Mouse (Mus musculus) neural tube, embryonic 15.5 days (tissue): ENCODE measurements around the gene Enox2. TPM values are rescaled to one million over a fixed set of nuclear protein-coding genes. Genes with fewer than 3 reads are reported as not detected.
A peak's percentile ranks its signal among the peaks of the same experiment; 100 is the strongest.
"Not testable (repeated sequence)": the region's sequence is repeated elsewhere in the genome, so short reads cannot be mapped to it uniquely, and the experiment has no call there.

Experiments used
- ATAC-seq: fragments of 200-750 bp; cut with Nextera tagmentation; 2 replicates; pipeline ENCODE4 v1.8.0; 2017; ENCODE audit warnings: mild to moderate bottlenecking, moderate TSS enrichment, moderate library complexity; ENCODE audit not compliant: low FRiP score
- H3K27ac ChIP-seq: fragments of 300-500 bp; sonication (generic); replicated peaks from 2 replicates; pipeline ENCODE4 v1.5.1; 2015; ENCODE audit warnings: mild to moderate bottlenecking, inconsistent platforms
- H3K27me3 ChIP-seq: fragments of 300-500 bp; sonication (generic); replicated peaks from 2 replicates; pipeline ENCODE4 v1.6.1; 2015; ENCODE audit warnings: inconsistent platforms
- H3K36me3 ChIP-seq: fragments of 300-500 bp; sonication (generic); 2 replicates; pipeline ENCODE4 v1.6.1; 2015; ENCODE audit warnings: inconsistent platforms
- H3K4me1 ChIP-seq: fragments of 300-500 bp; sonication (generic); 2 replicates; pipeline ENCODE4 v1.6.1; 2015; ENCODE audit warnings: inconsistent platforms
- H3K4me2 ChIP-seq: fragments of 300-500 bp; sonication (generic); 2 replicates; pipeline ENCODE4 v1.6.1; 2015; ENCODE audit warnings: inconsistent platforms, mild to moderate bottlenecking, moderate library complexity
- H3K4me3 ChIP-seq: fragments of 300-500 bp; sonication (generic); replicated peaks from 2 replicates; pipeline ENCODE4 v1.5.1; 2015; ENCODE audit warnings: mild to moderate bottlenecking, inconsistent platforms
- H3K9ac ChIP-seq: fragments of 300-500 bp; sonication (generic); replicated peaks from 2 replicates; pipeline ENCODE4 v1.6.1; 2015; ENCODE audit warnings: mild to moderate bottlenecking, inconsistent platforms
- H3K9me3 ChIP-seq: fragments of 300-500 bp; sonication (generic); replicated peaks from 2 replicates; pipeline ENCODE4 v1.6.1; 2016; ENCODE audit warnings: inconsistent platforms
- WGBS: fragments of 180-500 bp; shearing (Covaris S2); methylation state at CpG from one replicate; pipeline ENCODE4 v1.1.7; 2015; ENCODE audit warnings: mixed read lengths; 5-methylcytosine and 5-hydroxymethylcytosine counted together
- polyA plus RNA-seq: library from polyadenylated mRNA; unstranded; fragments of >200 nt; fragmentation: Nextera tagmentation; extraction: Ambion mirVana; gene quantifications from 2 replicates; pipeline ENCODE4 v1.2.1, GENCODE M21; 2015

Gene Enox2
- polyA plus RNA-seq, 1 experiment from 2014 or later: 7.2 TPM

DNA sequence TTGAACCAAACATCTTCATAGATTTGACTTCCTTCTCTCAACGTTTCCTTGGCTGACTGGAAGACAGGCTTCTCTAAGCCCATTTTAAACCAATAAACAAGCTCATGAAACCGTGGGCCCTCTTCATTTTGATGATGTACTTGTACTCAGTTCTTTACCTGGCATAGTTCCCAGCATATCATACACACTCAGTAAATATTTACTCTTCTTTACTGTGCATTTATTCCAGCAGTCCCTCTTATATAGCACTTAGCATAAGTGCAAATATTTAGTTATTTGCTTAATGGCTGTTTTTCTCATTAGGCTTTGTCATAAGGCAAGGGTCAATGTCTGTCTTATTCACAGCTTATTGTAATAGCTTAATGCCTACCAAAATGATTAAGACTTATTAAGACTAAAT, 133.8 kb downstream of the Enox2 start:
- Histone ChIP-seq H3K4me1 (no peaks in the 10 kb centered on the region), H3K9me3 (no peaks in the 10 kb centered on the region), H3K27ac (no peak overlapping the region), H3K9ac (no peak overlapping the region), H3K27me3 (no peaks in the 10 kb centered on the region), H3K4me3 (no peak overlapping the region), H3K36me3 (no peaks in the 10 kb centered on the region), H3K4me2 (no peak overlapping the region)
- WGBS: 62% methylated on average over 2 of the region's 2 CpGs
- ATAC-seq: no peak

DNA sequence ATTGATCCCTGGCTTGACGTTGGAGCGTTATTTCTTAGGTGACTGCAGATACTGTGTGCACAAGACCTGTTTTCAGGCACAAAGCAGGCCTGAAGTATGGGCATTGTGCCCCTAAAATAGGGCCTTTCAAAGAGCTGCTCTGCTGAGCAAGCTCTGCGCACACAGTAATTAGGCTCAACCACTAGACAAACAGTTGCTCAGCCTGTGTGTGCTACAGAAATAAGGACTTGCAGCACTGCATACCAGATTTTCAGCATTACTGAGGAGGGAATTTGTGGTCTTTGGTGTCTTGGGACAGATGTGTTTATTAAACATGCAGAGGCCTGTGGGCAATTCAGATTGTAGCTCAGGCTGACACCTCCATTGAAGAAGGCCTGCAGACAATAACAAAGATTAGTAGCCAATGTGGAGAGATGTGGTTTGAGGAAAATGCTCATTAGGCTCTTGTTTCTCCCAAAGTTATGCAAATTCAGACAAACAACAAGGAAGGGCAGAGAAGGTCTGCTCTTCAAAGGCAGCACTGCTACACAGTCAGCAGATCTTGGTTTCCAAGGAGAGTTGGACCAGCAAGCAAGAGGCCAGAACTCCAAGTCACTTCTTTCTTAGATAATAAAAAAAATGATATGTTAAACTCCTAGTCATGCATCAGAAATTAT, 163.2 kb downstream of the Enox2 start:
- Histone ChIP-seq H3K36me3 (no peaks in the 10 kb centered on the region), H3K9me3 (no peaks in the 10 kb centered on the region), H3K9ac (no peak overlapping the region), H3K4me1 (no peaks in the 10 kb centered on the region), H3K27me3 (no peaks in the 10 kb centered on the region), H3K4me2 (no peak overlapping the region), H3K4me3 (no peak overlapping the region), H3K27ac (no peak overlapping the region)
- 40% methylated on average over 3 of the region's 3 CpGs for WGBS
- no peak for ATAC-seq

DNA sequence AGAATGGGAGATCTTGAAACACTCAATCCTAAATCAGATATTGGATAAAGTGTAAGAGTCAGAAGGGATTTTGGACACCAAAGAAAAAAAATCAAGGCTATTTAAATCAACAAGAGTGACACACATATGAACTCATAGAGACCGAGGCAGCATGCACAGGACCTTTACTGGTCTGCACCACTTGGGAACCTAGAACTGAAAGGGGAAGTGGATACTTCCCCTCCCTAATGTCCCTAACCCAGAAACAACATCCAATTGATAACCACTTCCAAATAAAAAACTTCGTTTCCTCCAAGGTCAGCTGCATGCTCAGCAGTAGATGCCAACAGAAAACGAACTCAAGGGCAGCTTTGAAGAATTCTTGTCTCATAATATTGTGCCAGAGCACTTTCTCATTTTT, 171.6 kb downstream of the Enox2 start:
- H3K4me2 ChIP-seq: no peak overlapping the region
- no peaks in the 10 kb centered on the region for H3K36me3 ChIP-seq
- 78% methylated on average over 3 of the region's 3 CpGs for WGBS
- H3K9ac ChIP-seq: no peak overlapping the region
- no peak overlapping the region for H3K27ac ChIP-seq
- H3K9me3 ChIP-seq: no peaks in the 10 kb centered on the region
- no peak for ATAC-seq
- no peaks in the 10 kb centered on the region for H3K27me3 ChIP-seq
- no peak overlapping the region for H3K4me3 ChIP-seq
- H3K4me1 ChIP-seq: no peaks in the 10 kb centered on the region

DNA sequence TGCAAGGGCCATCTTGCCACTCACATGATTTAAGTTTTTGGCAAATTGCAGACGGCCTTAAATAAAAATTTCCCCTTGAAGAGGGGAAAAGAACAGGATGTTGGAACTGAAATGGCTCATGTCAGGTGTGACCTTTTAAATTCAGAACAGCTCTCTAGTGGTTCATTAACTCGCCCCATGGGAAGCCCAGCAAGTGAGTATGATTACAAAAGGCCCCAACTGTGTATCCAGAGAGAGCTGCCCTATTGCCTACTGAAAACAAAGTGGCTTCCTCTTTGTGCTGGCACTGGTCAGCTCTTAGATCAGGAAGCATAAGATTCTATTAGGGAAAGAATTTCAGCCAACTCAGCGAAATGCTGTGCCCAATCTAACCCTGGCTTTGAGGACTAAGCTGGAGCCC, 175.6 kb downstream of the Enox2 start:
- H3K9me3 ChIP-seq: no peaks in the 10 kb centered on the region
- no peaks in the 10 kb centered on the region for H3K36me3 ChIP-seq
- no peaks in the 10 kb centered on the region for H3K4me1 ChIP-seq
- WGBS: 39% methylated on average over 3 of the region's 3 CpGs
- H3K4me3 ChIP-seq: no peak overlapping the region
- ATAC-seq: no peak
- no peak overlapping the region for H3K27ac ChIP-seq
- H3K4me2 ChIP-seq: no peak overlapping the region
- H3K27me3 ChIP-seq: no peaks in the 10 kb centered on the region
- H3K9ac ChIP-seq: no peak overlapping the region

DNA sequence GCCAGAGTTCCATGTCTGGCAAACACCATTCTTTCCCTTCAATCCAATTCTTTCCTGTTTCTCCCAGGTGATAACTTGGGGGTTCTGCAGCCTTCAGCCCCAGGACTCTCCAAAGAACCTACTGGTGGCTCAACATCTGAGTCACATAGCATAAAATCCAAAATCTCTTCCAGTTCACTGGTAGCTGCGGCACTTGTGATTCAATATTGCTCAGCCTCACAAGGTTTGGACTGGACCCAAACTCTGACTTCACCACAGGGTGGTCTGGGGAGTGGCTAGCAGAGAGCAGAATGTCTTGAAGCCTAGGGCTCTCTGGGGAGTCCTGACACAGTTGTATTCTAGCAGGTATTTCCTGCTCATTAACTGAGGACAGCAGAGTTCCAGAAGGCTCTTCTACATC, 187.5 kb downstream of the Enox2 start:
- not testable (repeated sequence) for H3K36me3 ChIP-seq, H3K9ac ChIP-seq

DNA sequence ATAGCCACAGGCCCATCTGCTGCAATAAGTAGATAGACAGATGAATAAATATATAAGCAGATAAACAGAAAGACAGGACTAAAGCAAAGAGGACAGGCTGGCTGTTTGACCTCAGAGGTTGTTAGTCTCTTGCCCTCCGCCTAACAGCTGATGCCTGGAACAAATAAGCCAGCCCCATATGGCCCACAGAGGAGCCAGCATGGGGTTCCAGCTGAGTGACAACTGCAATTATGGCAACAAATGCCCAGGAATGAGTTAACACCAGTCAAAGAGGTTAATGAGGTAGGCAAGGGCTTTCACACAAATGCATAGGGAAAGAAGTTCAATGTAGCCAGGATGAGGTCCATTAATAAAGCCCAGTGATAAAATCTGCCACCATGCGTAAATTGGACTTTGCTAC, 191.8 kb downstream of the Enox2 start:
- no peak overlapping the region for H3K9ac ChIP-seq
- no peaks in the 10 kb centered on the region for H3K27me3 ChIP-seq
- no peaks in the 10 kb centered on the region for H3K36me3 ChIP-seq
- no peak overlapping the region for H3K4me3 ChIP-seq
- WGBS: 51% methylated on average over 2 of the region's 2 CpGs
- H3K4me1 ChIP-seq: no peaks in the 10 kb centered on the region
- no peak for ATAC-seq
- H3K27ac ChIP-seq: no peak overlapping the region
- H3K4me2 ChIP-seq: no peak overlapping the region
- no peaks in the 10 kb centered on the region for H3K9me3 ChIP-seq

More for the DNA sequence above, 187.5 kb downstream of the Enox2 start:
- H3K4me2 ChIP-seq, H3K4me1 ChIP-seq, H3K4me3 ChIP-seq, H3K9me3 ChIP-seq, H3K27me3 ChIP-seq, H3K27ac ChIP-seq: not testable (repeated sequence)
- WGBS: 67% methylated on average over 1 of the region's 1 CpGs
- ATAC-seq: peak; percentile 31; the same call in 1 of the 2 replicates

DNA sequence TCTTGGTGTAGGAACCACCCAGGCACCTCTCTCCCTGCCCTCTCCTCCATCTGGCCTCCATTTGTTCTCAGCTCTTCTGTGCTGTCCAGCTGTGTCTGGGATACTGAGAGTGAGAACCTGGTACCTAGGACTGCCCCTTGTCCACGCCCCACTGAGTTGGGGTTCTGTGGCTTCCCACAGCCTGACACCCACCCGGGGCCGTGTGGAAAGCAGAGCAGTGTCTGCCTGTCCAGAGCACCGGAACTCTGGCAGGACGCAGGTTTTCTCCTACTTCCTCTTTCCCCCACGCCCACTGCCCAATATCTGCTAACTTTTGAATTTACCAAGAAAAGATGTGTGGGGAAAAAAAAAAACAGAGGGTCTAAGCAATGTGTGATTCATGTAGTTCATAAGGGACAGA, 213.0 kb downstream of the Enox2 start:
- H3K27me3 ChIP-seq: no peaks in the 10 kb centered on the region
- ATAC-seq: no peak
- no peaks in the 10 kb centered on the region for H3K36me3 ChIP-seq
- no peak overlapping the region for H3K4me3 ChIP-seq
- H3K4me1 ChIP-seq: no peaks in the 10 kb centered on the region
- no peak overlapping the region for H3K4me2 ChIP-seq
- H3K9ac ChIP-seq: no peak overlapping the region
- no peaks in the 10 kb centered on the region for H3K9me3 ChIP-seq
- 89% methylated on average over 6 of the region's 6 CpGs for WGBS
- H3K27ac ChIP-seq: no peak overlapping the region

DNA sequence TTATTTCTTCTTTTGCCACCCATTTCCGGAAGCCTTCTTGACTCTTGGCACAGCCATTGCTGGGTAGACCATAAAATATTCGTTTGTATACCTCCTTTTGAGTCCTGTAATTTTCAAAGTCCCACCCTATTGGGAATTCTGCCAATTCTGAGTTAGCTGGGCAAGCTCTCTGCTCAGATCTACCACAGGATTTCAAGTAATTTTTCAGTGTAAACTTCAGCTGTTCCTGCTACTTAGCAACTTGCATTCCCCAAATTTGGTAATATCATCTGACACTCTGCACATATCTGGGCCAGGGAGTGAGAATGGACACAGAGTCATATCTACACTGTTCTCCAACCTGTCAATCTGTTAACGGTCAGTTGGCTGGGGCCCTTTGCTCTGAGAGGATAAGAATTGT, 214.5 kb downstream of the Enox2 start:
- Histone ChIP-seq H3K27ac (no peak overlapping the region), H3K9me3 (no peaks in the 10 kb centered on the region), H3K4me2 (no peak overlapping the region), H3K36me3 (no peaks in the 10 kb centered on the region), H3K27me3 (no peaks in the 10 kb centered on the region), H3K9ac (no peak overlapping the region), H3K4me1 (no peaks in the 10 kb centered on the region), H3K4me3 (no peak overlapping the region)
- WGBS: 64% methylated on average over 3 of the region's 3 CpGs
- no peak for ATAC-seq

DNA sequence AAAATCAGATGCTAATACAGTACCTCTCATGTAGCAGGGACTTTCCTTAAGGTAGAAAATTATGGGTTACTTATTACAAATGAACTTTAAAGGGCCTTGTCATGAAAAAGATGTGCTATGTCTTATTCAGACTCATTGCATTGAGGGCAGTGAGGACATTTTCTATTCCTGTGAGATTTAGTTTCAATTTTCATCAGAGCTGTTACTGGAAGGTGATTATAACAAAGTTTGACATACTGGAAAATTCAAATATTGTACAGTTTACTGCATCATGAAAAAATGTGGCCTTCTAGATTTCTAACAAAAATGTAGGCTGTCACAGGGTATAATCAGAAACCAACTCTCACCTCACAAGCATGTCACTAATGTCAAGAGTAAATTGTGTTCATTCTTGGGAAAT, 242.9 kb downstream of the Enox2 start:
- Histone ChIP-seq H3K9ac (no peak overlapping the region), H3K27ac (no peak overlapping the region), H3K4me3 (no peak overlapping the region), H3K4me2 (no peak overlapping the region), H3K36me3 (no peaks in the 10 kb centered on the region), H3K27me3 (no peaks in the 10 kb centered on the region), H3K9me3 (no peaks in the 10 kb centered on the region), H3K4me1 (no peaks in the 10 kb centered on the region)
- no peak for ATAC-seq

DNA sequence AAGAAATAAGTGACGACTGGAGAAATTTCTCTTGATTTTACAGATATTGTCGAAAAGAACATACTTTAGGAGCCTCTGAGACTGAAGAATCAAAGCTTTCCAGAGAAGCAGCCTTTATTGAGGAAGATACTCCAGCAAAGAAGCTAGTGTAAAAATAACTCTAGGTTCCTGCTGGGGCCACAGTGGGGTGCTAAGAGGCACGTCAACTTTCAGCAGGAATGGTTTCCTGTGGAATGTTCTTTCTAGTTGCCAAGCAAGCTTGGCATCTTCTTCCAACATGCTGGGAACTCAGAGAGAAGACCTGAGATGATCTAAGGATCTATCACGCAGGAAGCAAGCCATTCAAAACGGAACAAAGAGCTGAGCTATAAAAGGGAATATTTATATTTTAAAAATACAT, 278.3 kb downstream of the Enox2 start:
- 67% methylated on average over 5 of the region's 5 CpGs for WGBS
- no peaks in the 10 kb centered on the region for H3K9me3 ChIP-seq

DNA sequence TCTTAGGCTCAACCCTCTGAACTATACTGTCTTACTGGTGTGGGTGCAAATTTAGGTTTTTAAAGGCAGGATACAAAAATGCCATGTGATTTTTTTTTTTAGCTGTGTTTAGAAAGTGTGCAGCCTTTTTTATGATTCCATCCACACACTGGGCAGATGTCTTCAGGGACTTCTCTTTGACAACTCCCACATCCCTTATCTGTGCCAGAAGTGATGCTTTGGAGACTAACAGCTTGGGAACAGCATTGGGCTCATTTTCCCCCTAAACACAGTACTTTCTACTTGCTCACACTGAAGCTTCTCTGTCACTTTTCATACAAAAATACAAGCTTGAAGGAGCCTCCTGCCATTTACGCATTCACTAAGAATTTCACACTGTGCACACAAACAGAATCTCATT, 282.4 kb downstream of the Enox2 start:
- Histone ChIP-seq H3K4me2 (no peak overlapping the region), H3K9me3 (no peaks in the 10 kb centered on the region), H3K36me3 (no peaks in the 10 kb centered on the region), H3K4me3 (no peak overlapping the region), H3K4me1 (no peaks in the 10 kb centered on the region), H3K27me3 (no peaks in the 10 kb centered on the region), H3K27ac (no peak overlapping the region), H3K9ac (no peak overlapping the region)
- ATAC-seq: no peak
- WGBS: 94% methylated on average over 1 of the region's 1 CpGs

More for the DNA sequence above, 278.3 kb downstream of the Enox2 start:
- no peak for ATAC-seq
- H3K4me3 ChIP-seq: no peak overlapping the region
- H3K4me1 ChIP-seq: no peaks in the 10 kb centered on the region
- no peak overlapping the region for H3K9ac ChIP-seq
- H3K4me2 ChIP-seq: no peak overlapping the region
- no peaks in the 10 kb centered on the region for H3K27me3 ChIP-seq
- H3K36me3 ChIP-seq: no peaks in the 10 kb centered on the region
- H3K27ac ChIP-seq: no peak overlapping the region

DNA sequence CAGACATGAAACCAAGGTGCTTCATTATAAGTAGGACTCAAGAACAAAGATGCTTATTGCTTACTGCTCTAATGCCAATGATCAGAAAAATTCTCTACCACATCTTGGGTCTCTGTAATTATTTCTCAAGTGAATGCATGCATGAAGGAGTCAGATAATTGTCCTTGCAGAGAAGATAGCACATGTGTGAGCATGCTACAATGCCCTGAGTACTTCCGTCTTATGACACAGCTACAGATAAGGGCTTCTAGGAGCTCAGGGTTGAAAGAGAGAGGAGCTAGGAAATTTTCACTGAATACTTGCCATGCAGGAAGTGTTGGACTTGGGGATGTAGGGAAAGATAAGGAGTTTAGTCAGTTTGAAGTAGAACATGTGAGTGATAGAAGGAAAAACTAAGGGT, 285.2 kb downstream of the Enox2 start:
- WGBS: 90% methylated on average over 1 of the region's 1 CpGs
- H3K27ac ChIP-seq: no peak overlapping the region
- no peak overlapping the region for H3K4me2 ChIP-seq
- H3K9ac ChIP-seq: no peak overlapping the region
- H3K27me3 ChIP-seq: no peaks in the 10 kb centered on the region
- no peaks in the 10 kb centered on the region for H3K36me3 ChIP-seq
- H3K9me3 ChIP-seq: no peaks in the 10 kb centered on the region
- ATAC-seq: no peak
- H3K4me3 ChIP-seq: no peak overlapping the region
- H3K4me1 ChIP-seq: no peaks in the 10 kb centered on the region

DNA sequence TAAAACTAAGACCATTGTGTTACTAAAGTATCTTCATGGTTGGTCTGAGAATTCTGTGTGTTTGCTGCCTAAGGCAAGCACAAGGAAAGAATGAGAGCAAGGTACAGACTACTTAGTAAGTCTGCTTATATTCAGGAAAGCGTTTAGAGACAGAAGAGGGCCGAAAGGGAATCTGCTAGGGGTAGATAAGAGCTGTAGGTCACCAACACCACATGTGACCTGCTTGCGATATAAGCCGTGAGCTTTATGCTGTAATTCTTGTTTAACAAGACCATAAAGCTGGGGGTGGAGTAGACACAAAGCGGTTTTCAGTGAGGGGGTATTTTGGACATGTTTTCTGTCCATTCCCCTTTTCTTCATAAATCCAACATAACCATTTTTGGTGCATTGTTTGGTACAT, 302.4 kb downstream of the Enox2 start:
- Histone ChIP-seq H3K9me3 (no peaks in the 10 kb centered on the region), H3K9ac (no peak overlapping the region), H3K4me3 (no peak overlapping the region), H3K27ac (no peak overlapping the region), H3K4me1 (no peaks in the 10 kb centered on the region), H3K27me3 (no peaks in the 10 kb centered on the region), H3K4me2 (no peak overlapping the region), H3K36me3 (no peaks in the 10 kb centered on the region)
- ATAC-seq: no peak
- 84% methylated on average over 5 of the region's 5 CpGs for WGBS
